Mouse (Mus musculus) right cerebral cortex, adult 2 months (tissue): ENCODE measurements around the gene Tbccd1.
A peak's percentile ranks its signal among the peaks of the same experiment; 100 is the strongest.

Experiments
- DNase-seq, 2 experiments: peaks; one replicate each; pipeline ENCODE4 v3.0.0; 2021 to 2022; ENCODE audit warnings: low spot score in 2 of 2

The Tbccd1 gene

DNA sequence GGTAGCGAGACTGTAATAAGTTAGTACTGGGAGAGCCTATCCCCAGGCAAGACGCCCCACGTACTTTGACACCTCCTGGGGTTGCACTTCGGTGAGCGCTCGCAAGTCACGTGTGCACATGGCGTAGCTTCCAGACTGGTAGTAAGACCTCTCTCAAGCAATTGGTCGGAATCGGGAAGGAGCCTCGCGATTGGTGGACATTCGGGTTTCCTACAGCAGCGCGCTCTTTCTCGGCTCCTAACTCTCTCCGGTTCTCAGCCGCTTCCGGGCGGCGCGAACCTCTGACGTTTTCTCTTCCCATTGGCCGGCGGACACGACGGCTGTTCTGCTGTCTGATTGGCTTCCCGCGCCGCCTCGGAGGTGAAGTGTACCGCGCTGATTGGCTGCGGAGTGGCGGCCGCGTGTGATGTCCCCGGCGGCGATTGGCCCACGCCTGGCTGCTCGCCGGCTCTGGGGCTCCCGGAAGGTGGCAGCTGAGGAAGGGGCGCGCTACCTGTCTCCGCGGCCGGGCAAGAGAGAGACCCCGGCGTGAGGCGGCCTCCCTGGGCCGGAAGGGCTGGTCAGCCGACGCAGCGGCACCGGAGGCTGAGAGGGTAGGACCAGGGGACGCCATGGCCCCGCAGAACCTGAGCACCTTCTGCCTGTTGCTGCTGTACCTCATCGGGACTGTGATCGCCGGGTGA is at the start of gene Tbccd1, which contains the start of gene Dnajb11:
Gene Tbccd1, minus strand, starts transcription at position 239 of the 683 bp plus-strand sequence.
Gene Dnajb11, plus strand, starts transcription at position 415 of the 683 bp plus-strand sequence.
- peak; percentile 99 for DNase-seq

DNA sequence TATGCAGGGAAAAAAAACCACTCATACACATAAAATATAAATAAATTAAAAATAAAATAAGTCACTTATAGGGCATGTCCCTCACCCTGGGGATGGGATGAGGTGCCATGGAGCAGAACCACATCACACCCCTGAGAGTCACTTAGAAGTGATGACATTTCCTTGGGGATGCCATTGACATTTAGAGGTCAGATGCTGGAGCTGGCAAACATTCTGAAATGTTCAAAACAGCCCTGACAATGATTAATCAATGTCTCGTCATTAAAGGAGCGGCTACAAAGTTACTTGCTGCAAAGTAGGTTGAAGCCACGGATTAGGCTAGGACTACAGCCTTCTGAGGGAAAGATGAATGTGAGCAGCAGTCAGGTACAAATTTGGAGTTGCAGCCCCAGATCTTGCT is 43.9 kb upstream of the Tbccd1 start:
- DNase-seq, result no peak

DNA sequence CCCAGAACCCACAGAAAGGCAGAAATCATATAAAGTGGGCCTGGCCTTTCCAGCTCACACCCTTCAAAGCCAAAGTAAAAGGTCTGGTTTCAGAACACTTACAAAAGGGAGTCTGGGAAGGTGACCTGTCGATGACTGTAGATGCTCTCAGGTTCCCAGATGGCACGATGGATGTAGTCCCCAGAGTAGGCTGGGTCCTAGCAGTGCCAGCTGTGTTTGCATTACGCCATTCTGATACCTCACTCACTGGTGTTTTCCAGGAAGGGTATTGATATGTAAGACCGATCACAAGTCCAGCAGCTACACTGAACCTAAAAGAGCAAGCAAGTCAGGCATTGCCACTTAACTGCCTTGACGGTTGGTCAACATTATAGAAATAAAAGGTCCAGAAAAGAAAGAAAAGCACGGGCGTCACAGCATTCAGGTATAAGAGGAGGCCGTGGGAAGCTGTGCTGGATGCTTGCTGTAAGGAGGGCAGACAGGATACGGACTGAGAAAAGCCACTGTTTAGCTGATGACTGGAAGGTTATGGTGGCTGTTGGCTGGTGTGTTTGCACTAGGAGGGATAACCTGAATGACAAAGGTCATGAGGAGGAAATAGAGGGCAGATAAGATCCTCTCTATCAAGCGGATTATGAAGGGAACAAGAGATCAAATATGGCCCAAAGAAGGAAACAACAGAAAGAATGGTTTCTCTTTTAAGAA is 42.5 kb upstream of the Tbccd1 start:
- DNase-seq, result no peak

DNA sequence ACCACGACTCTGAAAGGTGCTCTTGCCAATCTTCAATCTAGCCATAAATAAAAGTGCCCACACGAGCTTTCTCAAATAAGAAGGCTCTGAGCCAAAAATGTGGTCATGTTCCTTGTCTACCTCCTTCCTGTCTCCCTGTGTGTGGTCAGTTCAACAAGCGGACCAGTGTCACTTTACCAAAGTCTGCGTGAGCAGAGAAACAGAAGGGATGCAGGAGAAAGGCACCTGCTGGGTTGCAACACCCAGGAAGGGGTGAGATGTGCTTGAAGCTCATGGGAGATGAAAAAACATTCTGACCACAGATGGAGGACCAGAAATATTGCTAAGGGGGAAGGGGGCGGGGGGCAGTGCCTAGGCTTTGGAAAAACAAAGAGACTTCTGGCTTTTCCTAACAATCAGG is 41.9 kb upstream of the Tbccd1 start:
- DNase-seq, result no peak

DNA sequence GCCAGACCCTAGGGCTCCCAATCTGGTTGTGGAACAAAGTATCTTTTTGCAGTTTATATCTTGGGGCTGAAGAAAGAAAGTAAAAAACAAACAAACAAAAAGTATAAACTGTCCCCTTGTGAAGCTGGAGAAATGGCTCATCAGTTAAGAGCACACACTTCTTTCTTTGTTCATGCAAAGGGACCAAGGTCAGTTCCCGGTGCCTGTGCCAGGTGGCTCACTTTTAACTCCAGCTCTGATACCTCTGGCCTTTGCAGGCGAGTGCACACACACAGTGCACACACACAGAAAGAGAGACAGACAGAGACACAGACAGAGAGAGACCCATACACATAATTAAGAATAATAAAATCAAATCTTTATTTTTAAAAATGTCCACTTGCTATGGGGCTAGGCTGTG is 39.1 kb upstream of the Tbccd1 start:
- no peak for DNase-seq

DNA sequence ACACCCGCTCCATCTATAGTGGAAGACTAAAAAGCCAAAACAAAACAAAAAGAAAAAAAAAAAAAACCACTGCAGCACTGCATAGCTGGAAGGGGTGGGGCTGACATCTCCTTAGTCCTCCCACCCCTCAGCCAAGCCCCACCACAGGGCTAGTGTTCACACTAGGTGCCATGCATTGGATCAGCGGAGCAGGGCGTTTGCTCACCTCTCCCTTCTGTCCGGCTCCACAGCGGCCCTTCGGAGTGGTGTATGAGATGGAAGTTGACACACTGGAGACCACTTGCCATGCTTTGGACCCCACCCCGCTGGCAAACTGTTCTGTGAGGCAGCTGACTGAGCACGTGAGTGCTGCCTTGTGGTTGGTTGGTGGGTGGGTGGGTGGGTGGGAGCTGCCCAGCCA is 36.6 kb upstream of the Tbccd1 start:
- no peak for DNase-seq

DNA sequence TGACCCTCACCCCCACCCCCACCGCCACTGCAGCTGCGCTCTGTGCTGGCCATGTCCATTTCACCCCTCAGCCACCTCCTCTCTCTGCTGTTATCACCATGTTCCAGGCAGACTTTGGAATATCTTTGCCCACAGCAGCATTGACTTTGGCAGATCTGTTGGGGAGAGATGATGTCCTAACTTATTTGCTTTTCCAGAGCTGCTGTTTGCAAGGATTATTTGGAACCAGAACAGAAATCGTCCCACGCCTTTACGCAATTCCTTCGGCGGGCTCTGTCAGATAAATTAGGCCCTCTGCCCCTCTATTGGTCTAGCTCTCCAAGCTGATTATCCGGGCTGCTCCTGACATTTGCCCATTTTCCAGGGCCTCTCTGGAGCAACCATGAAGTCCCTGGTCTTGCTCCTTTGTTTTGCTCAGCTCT is 34.3 kb upstream of the Tbccd1 start:
- no peak for DNase-seq

DNA sequence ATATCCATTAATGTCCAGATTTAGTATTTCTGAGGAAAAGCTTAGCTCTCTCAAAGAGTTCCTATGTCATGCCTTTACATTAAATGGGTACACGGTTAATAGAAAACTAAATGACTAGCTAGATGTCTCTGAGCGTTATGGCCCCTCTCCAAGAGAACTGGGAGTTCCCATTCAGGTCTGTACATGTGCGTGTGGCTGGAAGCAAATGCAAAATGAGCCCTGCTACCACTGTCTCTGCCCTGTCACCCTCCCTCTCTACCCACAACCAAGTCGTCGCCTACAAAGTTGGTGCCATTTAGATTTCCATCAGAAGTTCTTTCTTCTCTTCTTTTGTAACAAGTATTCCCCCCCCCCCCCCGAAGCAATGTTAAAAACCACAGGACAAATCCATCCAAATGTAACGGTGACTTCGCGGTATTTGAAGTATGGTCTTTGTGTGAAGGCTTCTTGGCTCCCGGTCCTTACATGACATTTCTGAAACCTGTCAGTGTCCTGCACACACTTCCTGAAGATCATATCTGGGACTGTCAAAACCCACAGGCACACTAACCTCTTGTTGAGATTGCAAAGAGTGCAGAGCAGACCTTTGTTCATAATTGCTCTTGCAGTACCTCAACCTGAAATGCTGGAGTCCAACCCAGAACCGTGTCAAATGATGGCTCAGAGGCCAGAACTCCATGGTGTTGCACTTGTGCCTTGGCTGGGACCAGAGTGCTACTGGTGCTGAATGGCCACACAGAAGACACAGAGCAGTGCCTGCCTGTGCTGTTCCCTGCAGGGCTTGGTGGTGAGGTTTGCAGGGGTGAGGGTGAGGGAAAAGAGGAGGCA is 33.4 kb upstream of the Tbccd1 start, which contains the start of gene Ahsg:
Gene Ahsg, plus strand, starts transcription at position 595 of the 828 bp plus-strand sequence.
- no peak for DNase-seq

DNA sequence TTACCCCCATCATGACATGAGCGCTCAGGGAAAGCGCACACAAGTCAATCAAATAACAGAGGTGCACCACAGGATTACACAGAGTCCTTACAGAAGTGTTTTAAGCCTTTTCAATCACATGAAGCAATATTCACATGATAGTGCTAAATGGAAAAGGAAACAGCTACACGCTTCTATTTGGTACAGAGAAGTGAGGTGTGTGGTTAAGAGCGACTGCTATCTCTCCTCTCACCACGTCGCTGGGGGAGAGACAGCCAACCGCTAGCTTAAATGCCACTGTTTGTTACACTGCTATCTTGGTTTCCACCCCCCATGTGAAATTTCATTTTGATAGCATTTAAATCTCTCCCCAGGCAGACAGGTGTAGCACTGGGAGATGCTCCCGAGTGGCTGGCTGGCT is 32.2 kb upstream of the Tbccd1 start:
- DNase-seq, result no peak

DNA sequence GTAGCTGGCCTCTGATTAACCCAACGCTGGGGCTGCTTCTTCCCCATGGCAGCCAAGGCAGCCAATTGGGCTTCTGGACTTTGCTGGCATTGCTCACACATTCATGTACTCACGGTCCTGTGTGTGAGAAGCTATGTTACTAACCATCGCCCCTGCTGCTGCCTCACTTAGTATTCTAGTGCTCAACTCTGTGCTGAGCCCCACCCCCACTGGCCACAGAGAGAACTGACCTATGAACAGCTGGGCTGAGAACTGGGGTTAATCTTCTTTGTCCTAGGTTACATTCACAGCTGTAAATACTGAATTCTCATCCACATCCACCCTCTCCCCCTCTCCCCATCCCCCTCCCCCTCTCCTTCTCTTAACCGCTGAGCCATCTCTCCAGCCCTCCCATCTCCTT is 31.4 kb upstream of the Tbccd1 start:
- DNase-seq, result no peak

DNA sequence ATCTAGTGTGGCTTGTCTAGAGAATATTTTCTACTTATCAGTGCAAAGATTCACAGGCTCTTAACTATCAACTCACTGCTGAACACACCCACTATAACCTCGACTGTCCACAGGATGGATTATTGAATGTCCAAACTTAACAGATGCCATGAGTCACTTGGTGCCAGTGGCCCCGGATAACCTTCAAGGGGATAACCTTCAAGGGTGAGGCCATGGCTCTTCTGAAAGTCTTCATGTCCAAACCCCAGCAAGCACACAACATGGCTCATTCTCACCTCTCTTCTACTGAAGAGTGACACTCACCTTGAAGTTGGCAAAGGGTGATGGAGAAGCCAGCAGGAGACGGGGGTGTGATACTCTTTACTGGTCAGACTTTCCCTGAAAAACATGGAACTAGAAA is 29.3 kb upstream of the Tbccd1 start:
- no peak for DNase-seq

DNA sequence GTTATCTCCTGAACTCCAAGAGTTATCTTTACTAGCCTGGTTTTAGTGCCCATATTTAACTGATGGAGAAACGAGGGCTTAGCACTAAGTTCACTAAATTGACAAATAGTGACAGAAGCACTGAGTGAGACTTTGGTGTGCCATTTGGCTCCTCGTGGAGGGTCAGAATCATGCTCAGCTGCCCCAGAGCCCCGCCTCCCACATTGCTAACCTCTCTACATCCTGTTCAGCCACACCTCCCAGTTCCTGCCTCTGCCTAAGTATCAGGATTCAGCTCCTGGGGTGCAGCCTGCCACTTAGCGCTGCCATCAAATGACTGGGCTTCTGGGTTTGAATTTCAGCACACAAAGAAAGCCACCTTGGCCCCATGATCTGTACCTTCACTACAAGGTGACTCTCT is 27.9 kb upstream of the Tbccd1 start:
- no peak for DNase-seq

DNA sequence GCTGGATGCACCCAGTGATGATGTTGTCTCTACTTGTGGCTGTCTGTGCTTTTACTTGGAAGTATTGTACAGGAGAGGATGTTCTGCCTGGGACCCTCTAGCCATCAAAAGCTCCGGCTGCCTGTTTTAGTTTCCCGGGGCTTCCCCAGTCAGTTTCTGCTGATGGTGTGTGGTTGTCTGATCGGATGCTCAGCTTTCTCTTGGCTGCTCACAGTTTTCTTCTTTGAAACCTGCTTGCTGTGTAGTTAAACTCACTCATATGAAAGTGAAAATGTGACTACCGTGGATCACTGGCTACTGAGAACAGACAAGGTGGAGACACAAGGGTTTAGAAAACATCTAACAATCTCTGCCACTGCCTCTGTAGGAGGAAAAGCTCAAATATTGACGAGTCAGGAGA is 26.0 kb upstream of the Tbccd1 start:
- DNase-seq, result no peak

DNA sequence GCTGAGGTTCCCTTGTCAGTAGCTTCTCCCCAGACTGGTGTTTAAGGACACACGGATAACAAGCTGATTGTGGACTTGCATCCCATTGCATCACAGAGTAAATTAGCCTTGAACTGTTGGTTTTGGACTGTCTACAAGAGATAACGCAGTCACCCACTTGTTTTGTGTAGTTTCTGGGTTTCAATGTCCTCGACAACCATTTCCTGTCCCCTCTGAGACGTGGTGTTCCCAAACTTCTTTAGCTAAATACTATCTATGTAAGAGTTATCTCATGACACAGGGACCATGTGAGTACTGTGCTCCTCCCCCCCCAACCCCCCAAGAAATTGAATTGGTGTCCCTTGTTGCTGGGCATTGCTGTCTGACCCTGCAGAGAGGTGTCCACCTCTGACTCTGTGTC is 24.0 kb upstream of the Tbccd1 start:
- DNase-seq, result no peak

DNA sequence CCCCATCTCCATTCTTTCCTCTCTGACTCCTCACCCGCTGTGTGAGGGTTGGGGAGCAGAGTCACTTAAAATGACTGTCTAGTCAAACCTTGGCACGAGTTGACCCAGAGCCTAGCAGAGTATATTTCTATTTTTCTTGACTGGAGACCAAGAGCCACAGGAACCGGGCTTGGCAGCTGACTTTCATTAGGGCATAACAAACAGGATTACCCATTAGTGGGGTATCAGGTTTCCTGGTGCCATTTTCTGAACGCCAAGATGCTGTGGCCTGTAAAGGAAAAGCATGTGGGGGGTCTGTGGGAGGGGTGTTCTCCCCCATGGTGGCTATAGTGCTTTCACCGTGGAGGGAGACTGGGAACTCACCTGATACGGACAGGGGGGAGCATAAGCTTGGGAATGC is 23.4 kb upstream of the Tbccd1 start:
- DNase-seq, result no peak

DNA sequence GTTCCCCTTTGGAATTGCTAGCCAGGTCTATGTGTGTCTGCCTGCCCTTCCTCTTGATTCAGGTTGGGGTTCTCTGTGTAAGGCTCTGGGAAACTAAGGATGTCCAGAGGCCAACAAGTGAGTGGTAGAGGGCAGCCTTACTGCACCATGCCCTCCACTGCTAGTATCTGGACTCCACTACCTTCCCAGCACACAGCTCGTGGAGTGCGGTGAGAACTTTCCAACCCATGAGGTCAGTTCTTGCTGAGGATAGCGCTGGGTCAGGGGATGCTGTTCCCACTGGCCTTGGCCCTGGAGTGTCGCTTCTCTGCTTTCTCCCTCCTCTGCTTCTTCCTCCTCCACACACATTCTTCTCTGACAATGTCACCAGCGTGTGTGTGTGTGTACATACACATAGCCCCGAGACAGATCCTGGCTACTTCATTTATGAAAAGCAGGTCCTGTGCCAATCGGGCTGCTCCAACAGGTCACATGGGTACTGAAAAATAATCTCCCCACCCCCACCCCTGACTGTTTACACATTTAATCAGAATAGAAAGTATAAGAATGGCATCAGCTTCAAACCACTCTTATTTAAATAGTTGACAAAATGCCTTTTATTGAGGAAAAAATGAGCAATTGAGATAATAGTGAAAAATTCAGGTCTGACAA is 22.6 kb upstream of the Tbccd1 start:
- no peak for DNase-seq

DNA sequence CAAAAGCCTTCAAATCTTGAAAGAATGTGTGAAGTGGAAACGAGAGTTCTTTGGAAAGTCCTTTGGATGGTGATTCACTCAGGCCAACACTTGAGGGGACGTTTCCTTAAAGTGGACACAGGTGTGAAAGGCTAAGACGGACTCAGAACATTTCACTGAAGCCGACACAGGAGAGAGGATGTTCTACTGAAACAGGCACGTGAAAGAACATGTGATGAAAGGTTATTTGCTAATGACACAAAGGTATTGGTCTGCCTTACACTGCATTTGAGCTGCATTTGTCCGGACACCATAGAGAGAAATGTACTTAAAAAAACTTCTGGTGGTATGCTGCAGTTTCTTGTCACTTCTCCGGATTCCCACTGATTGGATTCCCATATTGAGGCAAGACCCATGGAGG is 21.2 kb upstream of the Tbccd1 start:
- DNase-seq, result no peak

DNA sequence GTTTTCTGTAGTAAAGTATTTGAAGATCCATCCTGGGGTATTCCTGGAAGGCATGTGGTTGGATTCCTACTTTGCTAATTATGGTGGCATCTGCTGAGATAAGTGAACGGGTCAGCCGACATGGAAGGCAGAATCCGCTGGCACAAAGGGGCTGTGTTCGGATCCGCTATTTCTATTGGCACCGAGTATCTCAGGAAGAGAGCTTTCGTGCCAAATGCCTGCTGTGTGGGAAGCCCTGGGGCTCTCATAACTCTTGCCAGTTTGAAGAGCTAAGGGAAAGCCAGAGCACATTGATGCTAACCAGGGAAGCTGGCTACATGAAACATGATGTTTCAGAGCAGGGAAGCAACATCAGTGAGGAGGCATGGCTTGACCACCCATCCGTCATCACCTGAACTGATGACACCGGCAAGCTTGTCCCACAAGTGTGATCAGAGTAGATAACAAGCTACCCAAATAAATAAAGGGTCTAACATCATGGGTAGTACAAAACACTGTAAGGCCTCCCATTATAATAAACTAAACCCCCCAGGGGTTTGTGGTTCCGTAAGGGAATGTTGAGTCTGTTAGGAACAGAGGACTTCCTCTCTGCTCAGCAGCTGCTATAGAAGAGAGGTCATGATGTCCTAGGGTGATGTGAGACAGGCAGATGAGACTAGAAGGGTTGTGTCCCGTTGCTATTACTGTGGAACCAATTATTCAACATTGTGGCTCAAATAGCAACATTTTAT is 20.4 kb upstream of the Tbccd1 start:
- no peak for DNase-seq

DNA sequence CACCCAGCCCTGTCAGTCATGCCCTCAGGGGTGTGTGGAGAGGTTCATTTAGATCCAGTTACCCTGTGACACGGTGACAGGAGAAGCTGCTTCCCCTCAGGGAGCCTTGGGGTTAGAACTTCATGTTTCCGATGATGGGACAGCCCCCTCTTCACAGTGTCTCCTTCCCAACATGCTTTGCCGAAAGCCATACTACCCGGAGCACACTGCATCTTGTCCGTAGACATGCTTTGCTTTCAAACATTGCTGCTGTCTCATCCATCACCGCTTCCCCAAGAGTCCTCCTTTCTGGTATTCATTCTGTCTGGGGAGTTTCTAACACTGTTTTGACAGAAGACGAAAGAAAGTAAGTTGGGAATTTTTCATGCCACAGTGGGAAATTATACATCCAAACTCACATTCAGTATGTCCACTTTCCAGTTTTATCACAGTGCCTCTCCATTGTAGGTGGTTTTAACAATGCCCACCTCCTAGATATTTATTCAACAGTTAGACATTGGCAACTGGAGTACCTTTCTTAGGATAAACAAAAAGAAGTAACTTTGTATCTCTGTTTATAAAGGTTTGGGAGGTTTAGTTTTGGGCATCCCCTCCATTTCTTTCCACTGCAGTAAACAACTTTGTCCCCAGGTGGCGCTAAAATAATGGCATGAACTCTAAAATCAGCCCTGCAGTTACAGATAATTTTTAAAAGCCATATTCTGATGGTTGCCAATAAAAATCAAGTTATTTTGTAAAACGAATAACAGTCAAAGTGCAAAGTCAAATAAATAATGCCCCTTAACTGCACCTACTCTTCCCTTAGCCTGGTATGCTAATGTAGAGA is 19.0 kb upstream of the Tbccd1 start:
- DNase-seq, result peak; percentile 41 to 60

DNA sequence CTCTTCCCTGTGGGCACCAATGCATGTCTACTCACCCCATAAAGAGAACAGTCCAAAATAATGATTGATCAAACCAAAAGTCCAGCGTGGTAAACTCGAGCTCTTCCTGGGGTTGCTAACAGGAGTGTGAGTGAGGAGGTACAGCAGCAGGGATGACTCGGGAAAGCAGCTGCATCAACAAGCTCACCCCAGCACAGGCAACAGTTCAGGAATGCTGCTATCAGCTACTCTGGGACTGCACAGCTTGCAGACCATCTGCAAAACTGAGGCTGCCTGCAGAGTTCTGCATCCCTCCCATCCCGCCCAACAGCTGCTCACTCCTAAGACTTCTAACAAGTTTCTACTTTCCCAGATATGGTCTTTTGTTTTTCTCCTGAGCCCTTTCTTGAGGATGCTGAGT is 15.9 kb upstream of the Tbccd1 start:
- no peak for DNase-seq
